Mouse (Mus musculus): ENCODE data around the gene Immp2l. TPM values are rescaled to one million over a fixed set of nuclear protein-coding genes. Genes with fewer than 3 reads are reported as not detected.

Immp2l gene
- polyA plus RNA-seq, 2 experiments from 2014 or later, result 13.8 to 18.7 TPM

- no peak for ATAC-seq
Observed at GRCm38 (mm10) chr12:41050945-41051344, 27.1 kb downstream of the Immp2l start.

- ATAC-seq, result no peak
Observed at GRCm38 (mm10) chr12:41052897-41053296, 29.0 kb downstream of the Immp2l start.

- ATAC-seq, result no peak
Observed at GRCm38 (mm10) chr12:41054006-41054791, 30.3 kb downstream of the Immp2l start.

GRCm38 (mm10) chr12:41055941-41056340 lies 32.1 kb downstream of the Immp2l start:
- no peak for ATAC-seq

- no peak for ATAC-seq
Observed at GRCm38 (mm10) chr12:41063281-41063680, 39.4 kb downstream of the Immp2l start.

GRCm38 (mm10) chr12:41081843-41082242 lies 58.0 kb downstream of the Immp2l start:
- ATAC-seq, result no peak

GRCm38 (mm10) chr12:41084370-41085089 lies 60.6 kb downstream of the Immp2l start:
- ATAC-seq, result no peak

GRCm38 (mm10) chr12:41089931-41090366 lies 66.1 kb downstream of the Immp2l start:
- no peak for ATAC-seq

GRCm38 (mm10) chr12:41090771-41091170 lies 66.9 kb downstream of the Immp2l start:
- no peak for ATAC-seq

GRCm38 (mm10) chr12:41091316-41091715 lies 67.4 kb downstream of the Immp2l start:
- no peak for ATAC-seq

- ATAC-seq, result peak; percentile 48
Observed at GRCm38 (mm10) chr12:41096045-41096444, 72.2 kb downstream of the Immp2l start.

- ATAC-seq, result peak; percentile 84
Observed at GRCm38 (mm10) chr12:41097406-41097805, 73.5 kb downstream of the Immp2l start.

- no peak for ATAC-seq
Observed at GRCm38 (mm10) chr12:41109011-41109410, 85.1 kb downstream of the Immp2l start.

- no peak for ATAC-seq
Observed at GRCm38 (mm10) chr12:41111456-41111855, 87.6 kb downstream of the Immp2l start.

- ATAC-seq, result no peak
Observed at GRCm38 (mm10) chr12:41112137-41112536, 88.2 kb downstream of the Immp2l start.

- ATAC-seq, result no peak
Observed at GRCm38 (mm10) chr12:41118358-41118757, 94.5 kb downstream of the Immp2l start.

GRCm38 (mm10) chr12:41119657-41120056 lies 95.8 kb downstream of the Immp2l start:
- ATAC-seq, result no peak

GRCm38 (mm10) chr12:41123207-41123606 lies 99.3 kb downstream of the Immp2l start:
- no peak for ATAC-seq

- ATAC-seq, result no peak
Observed at GRCm38 (mm10) chr12:41134885-41135284, 111.0 kb downstream of the Immp2l start.

- no peak for ATAC-seq
Observed at GRCm38 (mm10) chr12:41159543-41159942, 135.7 kb downstream of the Immp2l start.

GRCm38 (mm10) chr12:41167802-41168201 lies 143.9 kb downstream of the Immp2l start:
- ATAC-seq, result peak; percentile 86

- ATAC-seq, result no peak
Observed at GRCm38 (mm10) chr12:41170051-41170450, 146.2 kb downstream of the Immp2l start.

GRCm38 (mm10) chr12:41182856-41183255 lies 159.0 kb downstream of the Immp2l start:
- ATAC-seq, result no peak

GRCm38 (mm10) chr12:41185060-41185459 lies 161.2 kb downstream of the Immp2l start:
- ATAC-seq, result no peak

Data from activated CD4-positive, CD25-positive, alpha-beta regulatory T cell, adult 4 months (primary cell).